Mouse (Mus musculus) intestine, embryonic 14.5 days (tissue): ENCODE data around the gene Srsf4. TPM values are rescaled to one million over a fixed set of nuclear protein-coding genes. Genes with fewer than 3 reads are reported as not detected.

Experiments
- ATAC-seq: fragments of 200-750 bp; cut with Nextera tagmentation; replicated peaks from 2 replicates; pipeline ENCODE4 v1.8.0; 2017; ENCODE audit warnings: low read depth, moderate number of reproducible peaks, moderate TSS enrichment, moderate library complexity; ENCODE audit not compliant: low FRiP score, low TSS enrichment
- DNase-seq: peaks from one replicate; pipeline ENCODE4 v3.0.0-alpha.2; 2018; ENCODE audit warnings: low spot score
- H3K27ac ChIP-seq: fragments of 300-500 bp; sonication (generic); 2 replicates; pipeline ENCODE4 v1.5.1; 2014; ENCODE audit warnings: low read depth, mild to moderate bottlenecking, control low read depth
- H3K27me3 ChIP-seq: fragments of 300-500 bp; sonication (generic); replicated peaks from 2 replicates; pipeline ENCODE4 v1.6.1; 2014; ENCODE audit warnings: low read length, control low read depth; ENCODE audit not compliant: control insufficient read depth, insufficient read depth
- H3K36me3 ChIP-seq: fragments of 300-500 bp; sonication (generic); 2 replicates; pipeline ENCODE4 v1.6.1; 2014; ENCODE audit warnings: low read length, control low read depth; ENCODE audit not compliant: control insufficient read depth, insufficient read depth
- H3K4me1 ChIP-seq: fragments of 300-500 bp; sonication (generic); replicated peaks from 2 replicates; pipeline ENCODE4 v1.6.1; 2014; ENCODE audit warnings: low read length, control low read depth, mixed read lengths; ENCODE audit not compliant: control insufficient read depth, insufficient read depth
- H3K4me2 ChIP-seq: fragments of 300-500 bp; sonication (generic); 2 replicates; pipeline ENCODE4 v1.6.1; 2014; ENCODE audit warnings: low read length
- H3K4me3 ChIP-seq: fragments of 300-500 bp; sonication (generic); 2 replicates; pipeline ENCODE4 v1.5.1; 2014; ENCODE audit warnings: low read depth, low read length, control low read depth, mixed read lengths
- H3K9ac ChIP-seq: fragments of 300-500 bp; sonication (generic); 2 replicates; pipeline ENCODE4 v1.6.1; 2014; ENCODE audit warnings: mild to moderate bottlenecking, low read length
- H3K9me3 ChIP-seq: fragments of 300-500 bp; sonication (generic); 2 replicates; pipeline ENCODE4 v1.6.1; 2016; ENCODE audit warnings: low read length, control low read depth; ENCODE audit not compliant: control insufficient read depth
- WGBS: fragments of 180-500 bp; shearing (Covaris S2); extraction: QIAGEN DNeasy Blood & Tissue Kit; methylation state at CpG from one replicate; pipeline ENCODE4 v1.1.7; 2014; 5-methylcytosine and 5-hydroxymethylcytosine counted together
- polyA plus RNA-seq: library from polyadenylated mRNA; unstranded; fragments of >200 nt; fragmentation: Nextera tagmentation; extraction: Ambion mirVana; gene quantifications from 2 replicates; pipeline ENCODE4 v1.2.1, GENCODE M21; 2014

The Srsf4 gene
- polyA plus RNA-seq, 1 experiment from 2014 or later: 103 TPM

DNA sequence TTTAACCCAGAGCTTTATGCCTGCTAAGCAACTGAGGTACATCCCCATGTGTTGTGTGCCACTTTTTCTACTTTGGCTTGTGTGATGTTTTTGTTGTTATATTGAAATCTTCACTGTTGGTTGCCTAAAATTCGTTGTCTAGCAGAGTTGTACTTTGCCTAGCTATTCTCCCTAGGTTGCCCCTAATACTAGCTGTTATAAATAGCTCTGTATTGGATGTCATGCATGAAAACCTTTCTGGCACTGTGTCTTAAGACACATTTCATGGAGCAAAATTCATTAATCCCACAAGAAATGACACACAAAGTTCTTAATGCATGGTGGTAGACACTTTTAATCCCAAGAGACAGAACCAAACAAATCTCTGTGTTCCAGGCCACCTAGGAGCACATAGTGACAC is 6.3 kb downstream of the Srsf4 start:
- DNase-seq (no peak), ATAC-seq (no peak)
- WGBS: 74% methylated on average over 1 of the region's 1 CpGs
- Histone ChIP-seq H3K4me2 (no peak overlapping the region), H3K4me1 (peaks cover 40% of the 10 kb centered on the region), H3K27me3 (no peaks in the 10 kb centered on the region), H3K27ac (no peak overlapping the region), H3K4me3 (no peak overlapping the region), H3K36me3 (peaks cover 5% of the 10 kb centered on the region), H3K9me3 (no peaks in the 10 kb centered on the region), H3K9ac (no peak overlapping the region)

DNA sequence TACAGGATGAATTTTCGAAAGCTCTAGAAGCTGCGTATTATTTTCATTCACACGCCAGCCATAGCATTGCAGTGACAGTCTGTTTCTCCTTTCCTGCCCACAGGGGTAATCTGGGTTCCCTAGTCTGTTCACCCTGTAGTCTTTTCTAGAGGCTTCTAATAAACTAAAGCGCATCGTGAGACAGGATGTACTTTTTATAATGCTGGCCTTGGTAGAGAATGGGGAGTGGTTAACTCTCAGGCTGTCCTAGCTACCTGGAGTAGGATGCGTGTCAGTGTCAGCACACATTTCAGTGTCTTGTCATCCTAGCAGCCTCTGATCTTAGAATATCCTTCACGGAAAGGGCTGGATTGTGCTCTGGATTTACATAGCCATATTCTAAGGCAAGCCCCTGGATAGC is 7.9 kb downstream of the Srsf4 start:
- Histone ChIP-seq H3K4me1 (peaks cover 26% of the 10 kb centered on the region), H3K27ac (no peak overlapping the region), H3K9ac (no peak overlapping the region), H3K4me2 (no peak overlapping the region), H3K4me3 (no peak overlapping the region), H3K36me3 (peaks cover 19% of the 10 kb centered on the region), H3K27me3 (no peaks in the 10 kb centered on the region), H3K9me3 (no peaks in the 10 kb centered on the region)
- no peak for ATAC-seq
- 82% methylated on average over 7 of the region's 7 CpGs for WGBS
- DNase-seq: no peak

DNA sequence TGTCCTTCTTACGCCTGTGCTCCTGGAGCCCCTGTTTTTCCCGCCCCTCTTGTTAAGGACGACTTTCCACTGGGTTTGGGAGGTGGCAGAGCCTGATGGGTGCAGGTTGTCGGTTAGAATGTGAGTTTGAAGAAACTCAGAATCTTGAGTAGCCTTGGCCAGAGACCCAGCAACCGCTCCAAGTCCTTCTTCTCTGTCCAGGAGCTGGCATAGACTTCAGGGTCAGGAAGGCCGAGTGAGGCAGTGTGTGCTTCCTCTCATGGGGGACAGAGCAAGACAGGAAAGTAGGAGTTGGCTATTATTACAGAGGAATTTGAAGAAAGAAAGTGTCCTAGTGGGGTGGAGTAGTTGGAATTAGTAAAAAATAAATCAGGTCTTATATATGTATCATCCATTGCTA is 10.2 kb downstream of the Srsf4 start:
- Histone ChIP-seq H3K4me2 (no peak overlapping the region), H3K4me1 (peaks cover 13% of the 10 kb centered on the region), H3K27ac (no peak overlapping the region), H3K9me3 (no peaks in the 10 kb centered on the region), H3K36me3 (peaks cover 35% of the 10 kb centered on the region), H3K9ac (no peak overlapping the region), H3K27me3 (no peaks in the 10 kb centered on the region), H3K4me3 (no peak overlapping the region)
- ATAC-seq: no peak
- WGBS: 69% methylated on average over 6 of the region's 6 CpGs
- no peak for DNase-seq

DNA sequence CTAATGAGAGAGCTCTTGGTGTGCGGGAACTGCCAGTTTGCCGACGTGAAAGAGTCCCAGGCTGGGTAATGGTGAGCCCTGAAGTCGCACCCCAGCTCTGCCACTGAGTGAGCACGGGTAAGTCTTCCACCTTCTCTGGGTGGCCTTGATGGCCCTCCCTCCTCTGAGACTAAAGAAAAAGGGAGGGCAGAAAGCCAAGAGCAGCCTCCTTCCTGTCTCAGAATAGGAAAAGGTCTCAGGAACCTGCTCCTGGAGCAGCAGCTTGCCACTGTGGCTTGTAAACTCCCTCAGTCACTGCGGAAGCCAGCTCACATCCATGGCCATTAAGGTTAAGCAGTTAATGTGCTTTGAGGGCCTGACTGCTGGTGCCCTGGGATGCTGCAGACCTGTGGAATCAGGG is 12.0 kb downstream of the Srsf4 start:
- no peak for ATAC-seq
- Histone ChIP-seq H3K4me3 (no peak overlapping the region), H3K36me3 (peaks cover 35% of the 10 kb centered on the region)

DNA sequence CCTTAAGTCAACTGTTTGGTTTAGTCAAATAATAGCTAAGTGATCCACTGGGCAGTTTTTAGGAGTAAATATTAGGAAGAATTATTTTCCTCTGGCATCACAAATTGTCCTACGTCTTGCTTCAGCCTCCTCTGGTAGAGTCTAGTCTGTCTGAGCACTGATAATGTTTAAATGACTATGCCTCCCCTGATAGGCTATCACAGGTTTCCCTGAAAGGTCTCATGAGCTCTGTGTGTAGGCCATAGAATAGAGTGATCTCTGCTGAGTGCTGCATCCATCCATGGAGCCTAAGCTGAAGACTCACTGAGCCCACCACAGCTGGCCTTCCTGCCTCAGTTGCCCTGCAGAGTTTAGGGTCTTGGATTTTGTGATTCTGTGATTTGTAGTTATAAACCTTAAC is 15.1 kb downstream of the Srsf4 start:
- 77% methylated on average over 1 of the region's 1 CpGs for WGBS
- no peaks in the 10 kb centered on the region for H3K9me3 ChIP-seq
- H3K4me2 ChIP-seq: no peak overlapping the region
- H3K9ac ChIP-seq: no peak overlapping the region
- H3K4me3 ChIP-seq: no peak overlapping the region
- ATAC-seq (no peak), DNase-seq (no peak)
- no peak overlapping the region for H3K27ac ChIP-seq
- peaks cover 61% of the 10 kb centered on the region for H3K36me3 ChIP-seq
- no peaks in the 10 kb centered on the region for H3K27me3 ChIP-seq
- no peaks in the 10 kb centered on the region for H3K4me1 ChIP-seq

More for the DNA sequence above, 12.0 kb downstream of the Srsf4 start:
- Histone ChIP-seq H3K9ac (no peak overlapping the region), H3K4me2 (no peak overlapping the region), H3K9me3 (no peaks in the 10 kb centered on the region), H3K4me1 (peaks cover 4% of the 10 kb centered on the region), H3K27ac (no peak overlapping the region), H3K27me3 (no peaks in the 10 kb centered on the region)
- 81% methylated on average over 6 of the region's 6 CpGs for WGBS
- DNase-seq: no peak

- no peak overlapping the region for H3K9ac ChIP-seq
- H3K36me3 ChIP-seq: peaks cover 66% of the 10 kb centered on the region
- H3K27ac ChIP-seq: no peak overlapping the region
- ATAC-seq: no peak
- no peaks in the 10 kb centered on the region for H3K4me1 ChIP-seq
- no peak overlapping the region for H3K4me2 ChIP-seq
- H3K9me3 ChIP-seq: no peaks in the 10 kb centered on the region
- no peak overlapping the region for H3K4me3 ChIP-seq
- H3K27me3 ChIP-seq: no peaks in the 10 kb centered on the region
- WGBS: 79% methylated on average over 3 of the region's 3 CpGs
- DNase-seq: no peak
These were observed 17.3 kb downstream of the Srsf4 start for GRCm38 (mm10) chr4:131890692-131891091.

DNA sequence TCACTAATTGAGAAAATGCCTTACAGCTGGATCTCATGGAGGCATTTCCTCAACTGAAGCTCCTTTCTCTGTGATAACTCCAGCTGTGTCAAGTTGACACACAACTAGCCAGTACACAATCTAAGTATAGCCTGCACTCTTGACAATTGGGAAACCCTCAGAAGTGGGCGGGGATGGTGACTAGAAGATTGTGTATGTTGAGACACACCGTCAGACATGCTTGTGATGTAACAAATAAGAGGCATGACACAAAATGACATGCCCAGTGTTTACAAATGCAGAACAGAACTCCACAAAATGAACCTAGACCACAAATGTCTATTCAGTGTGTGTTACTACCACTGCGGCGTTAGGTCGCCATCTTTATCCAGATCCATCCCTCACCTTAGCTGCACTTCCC is 23.7 kb downstream of the Srsf4 start:
- H3K4me1 ChIP-seq: no peaks in the 10 kb centered on the region
- H3K4me3 ChIP-seq: no peak overlapping the region
- H3K27ac ChIP-seq: no peak overlapping the region
- no peak for DNase-seq
- ATAC-seq: no peak
- H3K9ac ChIP-seq: no peak overlapping the region
- H3K27me3 ChIP-seq: no peaks in the 10 kb centered on the region
- no peak overlapping the region for H3K4me2 ChIP-seq
- WGBS: 94% methylated on average over 5 of the region's 5 CpGs
- H3K9me3 ChIP-seq: no peaks in the 10 kb centered on the region
- H3K36me3 ChIP-seq: peaks cover 82% of the 10 kb centered on the region

- DNase-seq: no peak
- Histone ChIP-seq H3K4me3 (no peak overlapping the region), H3K27ac (no peak overlapping the region), H3K9me3 (no peaks in the 10 kb centered on the region), H3K9ac (no peak overlapping the region), H3K27me3 (no peaks in the 10 kb centered on the region), H3K4me2 (no peak overlapping the region), H3K4me1 (no peaks in the 10 kb centered on the region), H3K36me3 (peaks cover 82% of the 10 kb centered on the region)
- WGBS: 91% methylated on average over 8 of the region's 8 CpGs
- no peak for ATAC-seq
These were observed 24.4 kb downstream of the Srsf4 start for GRCm38 (mm10) chr4:131897787-131898186.

DNA sequence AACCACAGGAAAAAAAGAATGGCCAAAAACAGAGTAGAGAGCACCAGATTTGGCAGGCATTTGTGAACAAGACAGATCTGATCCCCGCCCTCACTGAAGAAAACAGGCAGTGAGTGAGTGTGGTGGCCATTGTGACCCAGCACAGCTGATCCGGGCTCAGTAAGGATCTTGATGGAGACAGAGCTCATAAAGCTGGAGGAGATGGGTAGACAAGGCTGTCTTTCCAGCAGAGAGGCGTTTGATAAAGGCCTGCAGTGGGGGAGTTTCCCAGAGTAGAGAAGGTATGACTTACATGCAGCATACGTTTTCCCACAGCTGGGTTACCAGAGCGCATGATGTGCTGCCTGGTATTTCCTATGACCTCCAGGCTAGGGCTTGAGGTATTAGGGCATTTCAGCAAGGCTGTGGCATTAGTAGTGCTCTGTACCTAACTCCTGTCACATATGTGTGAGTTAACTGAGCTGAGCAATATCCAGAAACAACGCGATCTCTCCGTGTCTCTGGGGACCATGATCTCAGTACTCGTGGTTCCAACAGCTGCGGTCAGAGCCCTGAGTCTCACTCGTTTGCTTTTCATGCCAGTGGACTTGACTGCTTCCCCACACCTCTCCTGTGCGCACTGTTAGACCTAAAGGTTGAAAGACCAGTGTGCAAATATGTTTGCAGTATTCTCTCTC is 25.2 kb downstream of the Srsf4 start:
- no peak overlapping the region for H3K4me3 ChIP-seq
- H3K36me3 ChIP-seq: peaks cover 73% of the 10 kb centered on the region
- no peaks in the 10 kb centered on the region for H3K27me3 ChIP-seq
- H3K9ac ChIP-seq: no peak overlapping the region
- no peaks in the 10 kb centered on the region for H3K4me1 ChIP-seq
- H3K9me3 ChIP-seq: no peaks in the 10 kb centered on the region
- no peak for ATAC-seq
- DNase-seq: no peak
- H3K4me2 ChIP-seq: no peak overlapping the region
- 89% methylated on average over 12 of the region's 12 CpGs for WGBS
- no peak overlapping the region for H3K27ac ChIP-seq
